Mouse (Mus musculus) heart, adult 2 months (tissue): ENCODE results near the gene Plekhj1. TPM values are rescaled to one million over a fixed set of nuclear protein-coding genes. Genes with fewer than 3 reads are reported as not detected.

ENCODE experiments used
- DNase-seq, 2 experiments: peaks; one replicate each; pipeline ENCODE4 v3.0.0; 2021
- H3K27ac ChIP-seq: fragments of 200-600 bp; 2 replicates; pipeline ENCODE4 v1.8.1; 2022
- H3K27me3 ChIP-seq: fragments of 200-500 bp; 2 replicates; pipeline ENCODE4 v1.6.1; 2012; ENCODE audit warnings: mild to moderate bottlenecking, low read length, inconsistent platforms, mixed read lengths; ENCODE audit not compliant: control insufficient read depth, insufficient read depth
- H3K36me3 ChIP-seq: fragments of 200-500 bp; 2 replicates; pipeline ENCODE4 v1.6.1; 2012; ENCODE audit warnings: low read length, inconsistent platforms; ENCODE audit not compliant: control insufficient read depth, insufficient read depth
- H3K4me1 ChIP-seq: fragments of 200-500 bp; 2 replicates; pipeline ENCODE4 v1.6.1; 2011; ENCODE audit warnings: low read length; ENCODE audit not compliant: control insufficient read depth, insufficient read depth
- H3K4me3 ChIP-seq: fragments of 200-600 bp; 2 replicates; pipeline ENCODE4 v1.8.1; 2022
- H3K79me2 ChIP-seq: fragments of 200-500 bp; replicated peaks from 2 replicates; pipeline ENCODE4 v1.6.1; 2012; ENCODE audit warnings: mild to moderate bottlenecking, inconsistent platforms, low read length, moderate library complexity, mixed read lengths; ENCODE audit not compliant: control insufficient read depth, insufficient read depth
- H3K9ac ChIP-seq: fragments of 200-500 bp; 2 replicates; pipeline ENCODE4 v1.6.1; 2012; ENCODE audit warnings: low read depth, mild to moderate bottlenecking, control low read depth, inconsistent platforms, low read length, mixed read lengths
- CTCF ChIP-seq: fragments of 200-600 bp; IDR thresholded peaks from 2 replicates; pipeline ENCODE4 v1.8.1; 2022; ENCODE audit warnings: antibody characterized with exemption, mild to moderate bottlenecking, moderate library complexity
- EP300 ChIP-seq: fragments of 200-500 bp; IDR thresholded peaks from 2 replicates; pipeline ENCODE4 v1.6.1; 2011; ENCODE audit warnings: low read depth, low read length, control low read depth; ENCODE audit not compliant: insufficient read depth
- POLR2A ChIP-seq: fragments of 200-500 bp; IDR thresholded peaks from 2 replicates; pipeline ENCODE4 v1.6.1; 2011; ENCODE audit warnings: mild to moderate bottlenecking, low read depth, low read length, control low read depth; ENCODE audit not compliant: insufficient read depth
- WGBS: fragments of 180-500 bp; shearing (Covaris S2); methylation state at CpG from one replicate; pipeline ENCODE4 v1.1.7; 2018; 5-methylcytosine and 5-hydroxymethylcytosine counted together
- intact Hi-C: fragments of 180-260 bp; cut with DNase I; formaldehyde crosslinking; loops from one replicate; pipeline ENCODE4 v1.15.1; 2025
- polyA plus RNA-seq: library from polyadenylated mRNA; depleted of rRNA; stranded (reverse); fragments of >200 nt; gene quantifications from 2 replicates; pipeline ENCODE4 v1.2.3, GENCODE M21; 2012
- total RNA-seq, 2 experiments: library from RNA; stranded (reverse); gene quantifications; 2 replicates each; pipeline ENCODE4 v1.2.3; 2021

The Plekhj1 gene
- total and polyA plus RNA-seq, 3 experiments: 28.9 to 33.0 (median 29.7) TPM

- Histone ChIP-seq H3K36me3 (no peaks in the 10 kb centered on the region), H3K4me3 (no peak overlapping the region), H3K27me3 (no peaks in the 10 kb centered on the region), H3K27ac (no peak overlapping the region), H3K79me2 (no peaks in the 10 kb centered on the region), H3K4me1 (no peaks in the 10 kb centered on the region; the same call in 1 of the 2 replicates), H3K9ac (no peak overlapping the region)
- TF ChIP-seq CTCF: no peak
- no peak for TF ChIP-seq POLR2A
- TF ChIP-seq EP300: no peak
- intact Hi-C loops: no loop called here
- WGBS: 79% methylated on average over 15 of the region's 15 CpGs
- DNase-seq: no peak
Measured at GRCm38 (mm10) chr10:80842334-80842733, 43.9 kb upstream of the Plekhj1 start.

DNA sequence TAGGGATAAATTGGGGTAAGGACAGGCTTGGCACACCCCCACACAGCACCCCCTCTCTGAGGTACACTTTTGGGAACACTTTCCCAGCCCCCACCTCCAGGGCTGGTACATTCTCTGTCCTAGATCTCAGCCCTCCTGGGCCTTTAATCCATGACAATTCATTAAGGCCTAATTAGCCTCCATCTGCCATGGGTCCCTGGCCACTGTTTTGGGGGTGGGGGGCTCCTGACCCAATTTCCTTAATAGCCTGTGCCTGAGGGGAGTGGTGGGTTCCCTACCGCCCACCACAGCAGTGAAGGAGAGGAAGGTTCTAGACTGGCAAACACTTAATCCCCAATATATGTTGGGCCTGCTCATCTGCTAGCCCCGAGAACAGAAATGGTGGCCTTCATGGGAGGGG is 43.3 kb upstream of the Plekhj1 start:
- TF ChIP-seq CTCF: no peak
- TF ChIP-seq POLR2A: no peak
- no peak for TF ChIP-seq EP300
- H3K27me3 ChIP-seq: no peaks in the 10 kb centered on the region
- no peak overlapping the region for H3K4me3 ChIP-seq
- DNase-seq: no peak
- no peaks in the 10 kb centered on the region; the same call in 1 of the 2 replicates for H3K4me1 ChIP-seq
- H3K9ac ChIP-seq: no peak overlapping the region
- H3K79me2 ChIP-seq: no peaks in the 10 kb centered on the region
- 92% methylated on average over 2 of the region's 2 CpGs for WGBS
- H3K36me3 ChIP-seq: no peaks in the 10 kb centered on the region
- intact Hi-C loops: no loop called here
- no peak overlapping the region for H3K27ac ChIP-seq

GRCm38 (mm10) chr10:80839848-80840247 is 41.4 kb upstream of the Plekhj1 start:
- no peaks in the 10 kb centered on the region for H3K36me3 ChIP-seq
- intact Hi-C loops: no loop called here
- no peak for DNase-seq
- no peaks in the 10 kb centered on the region for H3K79me2 ChIP-seq
- no peak overlapping the region for H3K9ac ChIP-seq
- no peak for TF ChIP-seq POLR2A
- TF ChIP-seq EP300: no peak
- no peak for TF ChIP-seq CTCF
- 69% methylated on average over 6 of the region's 6 CpGs for WGBS
- H3K4me1 ChIP-seq: no peaks in the 10 kb centered on the region; the same call in 1 of the 2 replicates
- no peak overlapping the region for H3K4me3 ChIP-seq
- H3K27me3 ChIP-seq: no peaks in the 10 kb centered on the region
- H3K27ac ChIP-seq: no peak overlapping the region

DNA sequence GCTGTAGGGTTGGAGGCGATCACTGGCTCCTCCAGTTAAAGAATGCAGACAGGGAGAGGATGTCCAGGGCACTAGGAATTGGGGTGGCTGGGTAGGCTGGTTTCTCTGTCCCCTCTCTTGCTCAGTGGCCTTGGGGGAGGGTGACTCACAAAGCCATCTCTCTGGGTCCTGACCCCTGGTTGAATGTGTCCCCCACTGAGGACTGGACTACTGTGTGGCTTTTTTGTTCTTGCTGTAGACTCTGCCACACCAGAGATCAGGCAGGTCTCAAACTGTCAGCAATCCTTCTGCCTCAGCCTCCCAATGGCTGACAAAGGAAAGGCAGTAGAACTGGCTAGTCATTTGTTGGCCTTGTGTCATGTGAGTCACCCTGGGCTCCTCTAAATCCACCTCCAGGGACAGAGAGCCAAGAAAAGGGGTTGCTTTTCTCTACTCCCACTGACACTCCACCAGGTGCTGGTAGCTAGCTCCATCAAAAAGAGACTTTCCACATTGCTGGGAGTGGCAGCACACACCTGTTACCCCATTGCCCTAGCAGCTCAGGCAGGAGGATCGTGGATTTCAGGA is 40.0 kb upstream of the Plekhj1 start:
- no peaks in the 10 kb centered on the region; the same call in 1 of the 2 replicates for H3K4me1 ChIP-seq
- H3K4me3 ChIP-seq: no peak overlapping the region
- no peak overlapping the region for H3K9ac ChIP-seq
- no peak for DNase-seq
- intact Hi-C loops: no loop called here
- H3K27me3 ChIP-seq: peaks cover 3% of the 10 kb centered on the region; the same call in 1 of the 2 replicates
- H3K36me3 ChIP-seq: no peaks in the 10 kb centered on the region
- TF ChIP-seq POLR2A (no peak), EP300 (no peak), CTCF (no peak)
- H3K27ac ChIP-seq: peak overlapping the region; percentile 49
- H3K79me2 ChIP-seq: no peaks in the 10 kb centered on the region
- 52% methylated on average over 2 of the region's 2 CpGs for WGBS

GRCm38 (mm10) chr10:80837827-80838226 is 39.4 kb upstream of the Plekhj1 start:
- 19% methylated on average over 2 of the region's 2 CpGs for WGBS
- Histone ChIP-seq H3K9ac (no peak overlapping the region), H3K27me3 (peaks cover 3% of the 10 kb centered on the region; the same call in 1 of the 2 replicates), H3K4me3 (no peak overlapping the region), H3K79me2 (no peaks in the 10 kb centered on the region), H3K27ac (peak overlapping the region; percentile 53), H3K4me1 (no peaks in the 10 kb centered on the region; the same call in 1 of the 2 replicates), H3K36me3 (no peaks in the 10 kb centered on the region)
- TF ChIP-seq CTCF: no peak
- TF ChIP-seq POLR2A: no peak
- TF ChIP-seq EP300: 0 out of 2 replicates have a peak, but pooled peaks have one; percentile 33
- intact Hi-C loops: no loop called here
- DNase-seq: peak in 1 of 2 experiments; percentile 76

DNA sequence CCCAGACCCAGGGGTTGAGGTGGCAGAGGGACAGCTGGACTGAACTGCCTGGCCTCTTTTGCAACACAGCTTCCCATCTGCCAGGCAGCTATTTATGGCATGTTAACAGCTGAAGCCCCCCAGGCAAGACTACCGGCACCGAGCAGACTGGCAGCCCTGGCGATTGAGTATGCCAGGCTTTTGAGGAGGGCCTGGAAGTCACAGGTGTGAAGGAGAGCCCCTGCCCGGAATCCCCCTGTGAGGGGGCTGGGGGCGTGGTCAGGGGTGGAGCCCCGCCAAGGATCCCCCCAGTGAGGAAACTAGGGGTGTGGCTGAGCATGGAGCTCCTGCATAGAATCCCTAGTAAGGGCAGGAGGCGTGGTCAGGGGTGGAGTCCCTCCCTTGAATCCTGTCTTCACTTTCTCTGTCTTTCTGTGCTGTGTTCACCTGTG is 38.5 kb upstream of the Plekhj1 start:
- 34% methylated on average over 7 of the region's 7 CpGs for WGBS
- no peak overlapping the region for H3K4me3 ChIP-seq
- peak overlapping the region; percentile 53; the same call in 1 of the 2 replicates for H3K27ac ChIP-seq
- no peaks in the 10 kb centered on the region; the same call in 1 of the 2 replicates for H3K4me1 ChIP-seq
- TF ChIP-seq EP300 (no peak), POLR2A (no peak), CTCF (no peak)
- intact Hi-C loops: no loop called here
- H3K9ac ChIP-seq: no peak overlapping the region
- peak in 1 of 2 experiments; percentile 58 for DNase-seq
- H3K36me3 ChIP-seq: no peaks in the 10 kb centered on the region
- H3K27me3 ChIP-seq: peaks cover 3% of the 10 kb centered on the region; the same call in 1 of the 2 replicates
- H3K79me2 ChIP-seq: no peaks in the 10 kb centered on the region
